Comparison of ENCODE assay signal across 20 mouse cellular contexts in genomic region chr13:111237296-111237695, GRCm38 (mm10). TPM values are rescaled to one million over a fixed set of nuclear protein-coding genes. Genes with fewer than 3 reads are reported as not detected.
DNase-seq lines count a peak whose midpoint lies in the region; ATAC-seq and TF ChIP-seq lines count a peak whose summit lies in the region.
"Had no signal": no experiment of that assay in that cellular context is flagged by ENCODE, and none has a peak within 500 bp of the region (broad histone marks: within the 10 kb centered on the region; RNA-seq: fewer than 3 reads in every experiment).

No protein-coding gene starts in this region.

- H3K27me3 ChIP-seq in intestine, postnatal 0 days (replicated peaks; ENCODE audit: control insufficient read depth, insufficient read depth, low read length): no peaks in the 10 kb centered on the region
- no peaks in the 10 kb centered on the region for H3K27me3 ChIP-seq in intestine, embryonic 15.5 days (replicated peaks)
- no peaks in the 10 kb centered on the region for H3K27me3 ChIP-seq in midbrain, embryonic 11.5 days (ENCODE audit: control insufficient read depth, insufficient read depth, low read length)
- H3K27me3 ChIP-seq in midbrain, embryonic 10.5 days (ENCODE audit: low read depth, poor library complexity, severe bottlenecking): no peaks in the 10 kb centered on the region
- no peaks in the 10 kb centered on the region for H3K27me3 ChIP-seq in hindbrain, embryonic 12.5 days
- H3K27me3 ChIP-seq: embryonic facial prominence, embryonic 15.5 days; forebrain, embryonic 12.5 days; heart, embryonic 12.5 days; hindbrain, embryonic 15.5 days; lung, embryonic 15.5 days; neural tube, embryonic 15.5 days had no signal

- no peak overlapping the region for H3K4me2 ChIP-seq in intestine, postnatal 0 days (replicated peaks; ENCODE audit: low read depth)
- H3K4me2 ChIP-seq in intestine, embryonic 15.5 days (replicated peaks): no peak overlapping the region
- no peak overlapping the region for H3K4me2 ChIP-seq in midbrain, embryonic 11.5 days
- no peak overlapping the region for H3K4me2 ChIP-seq in hindbrain, embryonic 12.5 days (replicated peaks)
- H3K4me2 ChIP-seq: embryonic facial prominence, embryonic 15.5 days; forebrain, embryonic 12.5 days; heart, embryonic 12.5 days; hindbrain, embryonic 15.5 days; lung, embryonic 15.5 days; neural tube, embryonic 15.5 days had no signal

- DNase-seq in midbrain, embryonic 11.5 days (ENCODE audit: low spot score, missing footprints): peak; percentile 73
- no peak for DNase-seq in midbrain, embryonic 10.5 days (ENCODE audit: low spot score)
- DNase-seq in WW6 (ENCODE audit: low read depth, low spot score): peak; percentile 3
- DNase-seq in right cerebral cortex, postnatal 14 days: no peak
- DNase-seq: kidney, adult 18-20 months; kidney, postnatal 25 days; right cerebral cortex, postnatal 4 days had no signal

- H3K27ac ChIP-seq in intestine, postnatal 0 days (ENCODE audit: low read depth, low read length): no peak overlapping the region
- no peak overlapping the region for H3K27ac ChIP-seq in intestine, embryonic 15.5 days
- H3K27ac ChIP-seq in midbrain, embryonic 11.5 days (ENCODE audit: low read depth, low read length): no peak overlapping the region
- no peak overlapping the region for H3K27ac ChIP-seq in midbrain, embryonic 10.5 days (replicated peaks)
- no peak overlapping the region for H3K27ac ChIP-seq in hindbrain, embryonic 12.5 days
- H3K27ac ChIP-seq: forebrain, embryonic 12.5 days; hindbrain, embryonic 15.5 days; neural tube, embryonic 15.5 days had no signal

- 71% methylated on average over 1 of the region's 1 CpGs for WGBS in intestine, postnatal 0 days
- 78% methylated on average over 1 of the region's 1 CpGs for WGBS in intestine, embryonic 15.5 days
- 88% methylated on average over 1 of the region's 1 CpGs for WGBS in midbrain, embryonic 11.5 days
- WGBS in midbrain, embryonic 10.5 days: 80% methylated on average over 1 of the region's 1 CpGs
- WGBS in hindbrain, embryonic 12.5 days: 67% methylated on average over 1 of the region's 1 CpGs

- H3K4me3 ChIP-seq in intestine, postnatal 0 days (ENCODE audit: low read depth, low read length): no peak overlapping the region
- no peak overlapping the region for H3K4me3 ChIP-seq in intestine, embryonic 15.5 days (replicated peaks)
- no peak overlapping the region for H3K4me3 ChIP-seq in midbrain, embryonic 11.5 days (ENCODE audit: low read depth, low read length)
- no peak overlapping the region for H3K4me3 ChIP-seq in midbrain, embryonic 10.5 days
- no peak overlapping the region for H3K4me3 ChIP-seq in hindbrain, embryonic 12.5 days
- H3K4me3 ChIP-seq: embryonic facial prominence, embryonic 15.5 days; forebrain, embryonic 12.5 days; heart, embryonic 12.5 days; hindbrain, embryonic 15.5 days; lung, embryonic 15.5 days; megakaryocyte, embryonic 14.5 days; myocyte; neural tube, embryonic 15.5 days had no signal

- no peaks in the 10 kb centered on the region for H3K4me1 ChIP-seq in intestine, postnatal 0 days (replicated peaks; ENCODE audit: control insufficient read depth, insufficient read depth, low read length)
- no peaks in the 10 kb centered on the region for H3K4me1 ChIP-seq in intestine, embryonic 15.5 days (replicated peaks)
- no peaks in the 10 kb centered on the region for H3K4me1 ChIP-seq in midbrain, embryonic 11.5 days (ENCODE audit: control insufficient read depth, insufficient read depth, low read length)
- H3K4me1 ChIP-seq in midbrain, embryonic 10.5 days: peaks cover 6% of the 10 kb centered on the region; the same call in 1 of the 2 replicates
- 0 out of 2 replicates have a peak, but pooled peaks cover 3% of the 10 kb centered on the region for H3K4me1 ChIP-seq in hindbrain, embryonic 12.5 days
- H3K4me1 ChIP-seq: hindbrain, embryonic 15.5 days; neural tube, embryonic 15.5 days had no signal

- H3K9ac ChIP-seq in intestine, postnatal 0 days (ENCODE audit: low read depth, low read length): no peak overlapping the region
- no peak overlapping the region for H3K9ac ChIP-seq in intestine, embryonic 15.5 days
- H3K9ac ChIP-seq in midbrain, embryonic 11.5 days (ENCODE audit: low read length): no peak overlapping the region
- no peak overlapping the region for H3K9ac ChIP-seq in hindbrain, embryonic 12.5 days
- H3K9ac ChIP-seq: embryonic facial prominence, embryonic 15.5 days; forebrain, embryonic 12.5 days; heart, embryonic 12.5 days; hindbrain, embryonic 15.5 days; lung, embryonic 15.5 days; neural tube, embryonic 15.5 days had no signal

- ATAC-seq in intestine, postnatal 0 days: no peak
- ATAC-seq in intestine, embryonic 15.5 days: no peak
- no peak for ATAC-seq in midbrain, embryonic 11.5 days (ENCODE audit: low FRiP score)
- ATAC-seq in hindbrain, embryonic 12.5 days (ENCODE audit: low FRiP score): no peak

- no peaks in the 10 kb centered on the region for H3K9me3 ChIP-seq in intestine, postnatal 0 days (ENCODE audit: control insufficient read depth)
- H3K9me3 ChIP-seq in intestine, embryonic 15.5 days: no peaks in the 10 kb centered on the region
- H3K9me3 ChIP-seq in midbrain, embryonic 11.5 days (ENCODE audit: control insufficient read depth, low read length): peaks cover 4% of the 10 kb centered on the region; the same call in 1 of the 2 replicates
- H3K9me3 ChIP-seq in midbrain, embryonic 10.5 days (replicated peaks): peaks cover 4% of the 10 kb centered on the region; the same call in 1 of the 2 replicates
- H3K9me3 ChIP-seq in hindbrain, embryonic 12.5 days (replicated peaks): no peaks in the 10 kb centered on the region
- H3K9me3 ChIP-seq: lung, embryonic 15.5 days; neural tube, embryonic 15.5 days had no signal

- peak; percentile 47; the same call in 1 of the 2 replicates for TF ChIP-seq CTCF in intestine, postnatal 0 days (IDR thresholded peaks at IDR 0.05; ENCODE audit: low read depth)

- no peaks in the 10 kb centered on the region for H3K36me3 ChIP-seq in intestine, postnatal 0 days (ENCODE audit: control insufficient read depth, insufficient read depth)
- H3K36me3 ChIP-seq in intestine, embryonic 15.5 days: no peaks in the 10 kb centered on the region
- no peaks in the 10 kb centered on the region for H3K36me3 ChIP-seq in midbrain, embryonic 11.5 days (ENCODE audit: control insufficient read depth, insufficient read depth, low read length)
- no peaks in the 10 kb centered on the region for H3K36me3 ChIP-seq in midbrain, embryonic 10.5 days
- H3K36me3 ChIP-seq in hindbrain, embryonic 12.5 days: no peaks in the 10 kb centered on the region
- H3K36me3 ChIP-seq: embryonic facial prominence, embryonic 15.5 days; forebrain, embryonic 12.5 days; heart, embryonic 12.5 days; hindbrain, embryonic 15.5 days; lung, embryonic 15.5 days; neural tube, embryonic 15.5 days had no signal

RNA-seq across cellular contexts. Expression of gene Actbl2, which starts 17.5 kb away (rescaled TPM):
- polyA plus RNA-seq in intestine, postnatal 0 days (2015; fragmentation: Nextera tagmentation; extraction: Ambion mirVana): not detected in 2 replicates
- polyA plus RNA-seq in intestine, embryonic 15.5 days (2015; fragmentation: Nextera tagmentation; extraction: Ambion mirVana): not detected in 2 replicates
- not detected in 2 replicates for polyA plus RNA-seq in midbrain, embryonic 11.5 days (2014; fragmentation: Nextera tagmentation; extraction: Ambion mirVana)
- 0.05 TPM in 1 of 2 replicates, not detected in the other for polyA plus RNA-seq in midbrain, embryonic 10.5 days (2016; fragmentation: Nextera tagmentation; extraction: Ambion mirVana)
- not detected in 2 replicates for polyA plus RNA-seq in hindbrain, embryonic 12.5 days (2016; fragmentation: Nextera tagmentation; extraction: Ambion mirVana)
- polyA plus RNA-seq: C2C12; forebrain, embryonic 12.5 days; heart, embryonic 12.5 days; hindbrain, embryonic 15.5 days; liver, adult 2 months; lung, embryonic 15.5 days; myocyte; neural tube, embryonic 15.5 days had no signal

Comparison
In these comparisons a context has a peak if more than half of its experiments do, and no peak if none do; other contexts are left out.
1. DNase-seq: peak in midbrain, embryonic 11.5 days (single experiment) and WW6 (single experiment); none in midbrain, embryonic 10.5 days (single experiment) and right cerebral cortex, postnatal 14 days (single experiment).